Mouse (Mus musculus) adipose tissue, adult 10 weeks (tissue): ENCODE measurements around the gene Vipr1. TPM values are rescaled to one million over a fixed set of nuclear protein-coding genes. Genes with fewer than 3 reads are reported as not detected.

Experiments used
- polyA plus RNA-seq: library from polyadenylated mRNA; stranded (reverse); fragments of 350-450 nt; fragmentation: Illumina TruSeq; extraction: RNeasy Lipid Tissue Mini Kit (QIAGEN cat#74804); gene quantifications from one replicate; pipeline ENCODE4 v1.2.3, GENCODE M21; 2014; ENCODE audit warnings: low read depth, low replicate concordance

Gene Vipr1
- 6.1 TPM for polyA plus RNA-seq

GRCm38 (mm10) chr9:121642401-121643181, at the start of gene Vipr1:
Gene Vipr1, plus strand, starts transcription at chr9:121642716.

GRCm38 (mm10) chr9:121642001-121642400, 515 bp upstream of the Vipr1 start, which contains the start of gene Lyzl4:
Gene Lyzl4, minus strand, starts transcription at chr9:121642096.

GRCm38 (mm10) chr9:121704646-121705625, 62.4 kb downstream of the Vipr1 start, which contains the start of gene Sec22c:
Gene Sec22c, minus strand, starts transcription at chr9:121705490.

GRCm38 (mm10) chr9:121709898-121710583, 67.5 kb downstream of the Vipr1 start, which contains the start of gene Ss18l2:
Gene Ss18l2, plus strand, starts transcription at chr9:121710329.

GRCm38 (mm10) chr9:121718792-121719318, 76.3 kb downstream of the Vipr1 start, which contains the start of gene Nktr:
Gene Nktr, plus strand, starts transcription at chr9:121719169.

Other genes starting within 250 kb of the Vipr1 start
- gene Cck, start 147.0 kb upstream of the Vipr1 start, polyA plus RNA-seq = not detected
- gene Lyzl4, start 620 bp upstream of the Vipr1 start, polyA plus RNA-seq = 1.9 TPM
- 8.3 TPM for gene Sec22c, start 62.8 kb downstream of the Vipr1 start, polyA plus RNA-seq
- gene Ss18l2, start 67.6 kb downstream of the Vipr1 start, polyA plus RNA-seq = 57.9 TPM
- 91.5 TPM for gene Nktr, start 76.5 kb downstream of the Vipr1 start, polyA plus RNA-seq
- gene Zfp651, start 116.6 kb downstream of the Vipr1 start, polyA plus RNA-seq = 24.5 TPM
- not detected for gene Klhl40, start 134.9 kb downstream of the Vipr1 start, polyA plus RNA-seq
- 6.2 TPM for gene Hhatl, start 149.8 kb downstream of the Vipr1 start, polyA plus RNA-seq
- 2.4 TPM for gene Ccdc13, start 196.7 kb downstream of the Vipr1 start, polyA plus RNA-seq
- 70.4 TPM for gene Higd1a, start 215.6 kb downstream of the Vipr1 start, polyA plus RNA-seq